Mouse (Mus musculus): Measurements from ENCODE around the gene Nedd4.

DNA sequence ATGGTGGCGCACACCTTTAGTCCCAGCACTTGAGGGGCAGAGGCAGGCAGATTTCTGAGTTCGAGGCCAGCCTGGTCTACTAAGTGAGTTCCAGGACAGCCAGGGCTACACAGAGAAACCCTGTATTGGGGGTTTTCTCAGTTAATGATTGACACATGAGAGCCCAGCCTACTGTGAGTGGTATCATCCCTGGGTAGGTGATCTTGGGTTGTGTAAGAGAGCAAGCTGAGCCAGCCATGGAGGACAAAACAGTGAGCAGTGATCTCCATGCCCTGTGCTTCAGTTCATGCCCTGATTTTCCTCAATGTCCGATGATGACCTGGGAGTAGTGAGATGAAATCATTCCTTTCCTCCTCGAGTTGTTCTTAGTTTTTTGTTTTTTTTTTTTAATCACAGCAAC is 112.9 kb downstream of the Nedd4 start:
- no peak for TF ChIP-seq CTCF (IDR thresholded peaks at IDR 0.05; ENCODE audit: low read depth)
- no peak for TF ChIP-seq EP300 (optimal IDR thresholded peaks at IDR 0.05)
